Mouse (Mus musculus) frontal cortex, adult 2 months (tissue): ENCODE measurements around the gene Vwce. TPM values are rescaled to one million over a fixed set of nuclear protein-coding genes. Genes with fewer than 3 reads are reported as not detected.

ENCODE experiments used
- DNase-seq, 2 experiments: peaks; one replicate each; pipeline ENCODE4 v3.0.0; 2022; ENCODE audit warnings: low spot score in 1 of 2; ENCODE audit errors: extremely low spot score in 1 of 2
- polyA plus RNA-seq: library from polyadenylated mRNA; depleted of rRNA; stranded (reverse); fragments of >200 nt; gene quantifications from 2 replicates; pipeline ENCODE4 v1.2.3, GENCODE M21; 2012

The Vwce gene
- polyA plus RNA-seq, 1 experiment: 1.4 TPM

- no peak for DNase-seq
Measured at GRCm38 (mm10) chr19:10640589-10641378, 6.8 kb downstream of the Vwce start.

GRCm38 (mm10) chr19:10645616-10646015, 11.6 kb downstream of the Vwce start:
- DNase-seq: no peak

DNA sequence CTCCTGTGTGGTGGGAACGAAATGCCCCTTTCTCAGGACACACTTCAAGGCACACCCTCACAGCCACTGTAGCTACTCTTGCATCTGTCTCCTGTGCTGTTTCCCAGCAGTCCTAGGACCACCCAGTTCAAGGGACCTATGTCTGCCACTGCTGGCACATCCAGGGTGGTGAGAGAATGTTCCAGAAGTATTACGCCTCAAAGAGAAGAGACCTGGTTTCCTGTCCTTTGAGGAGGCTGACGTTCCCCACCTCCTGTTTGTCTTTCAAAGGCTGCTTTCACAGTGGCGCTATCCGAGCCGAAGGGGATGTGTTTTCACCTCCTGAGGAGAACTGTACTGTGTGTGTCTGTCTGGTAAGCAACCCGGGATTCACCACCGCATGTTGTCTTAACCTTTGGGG, 14.1 kb downstream of the Vwce start:
- no peak for DNase-seq

- DNase-seq: no peak
Measured at GRCm38 (mm10) chr19:10656058-10656457, 22.0 kb downstream of the Vwce start.

DNA sequence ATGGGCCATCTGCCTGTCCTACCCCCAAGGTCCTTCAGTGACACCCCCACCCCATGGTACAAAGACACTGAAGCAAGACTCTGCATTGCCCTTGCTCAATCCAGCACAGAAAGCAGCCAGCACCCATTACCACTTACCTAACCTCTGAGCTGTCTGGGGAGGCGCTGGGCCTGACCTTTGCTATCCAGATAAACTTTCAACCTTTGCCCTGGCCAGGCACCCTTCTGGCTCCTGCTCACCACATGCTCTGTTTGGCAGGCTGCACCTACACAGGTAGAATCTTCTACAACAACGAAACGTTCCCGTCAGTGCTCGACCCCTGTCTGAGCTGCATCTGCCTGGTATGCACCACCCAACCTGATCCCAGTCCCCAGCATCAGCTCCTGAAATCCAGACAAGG, 23.7 kb downstream of the Vwce start:
- no peak for DNase-seq

GRCm38 (mm10) chr19:10658406-10658805, 24.4 kb downstream of the Vwce start:
- no peak for DNase-seq

DNA sequence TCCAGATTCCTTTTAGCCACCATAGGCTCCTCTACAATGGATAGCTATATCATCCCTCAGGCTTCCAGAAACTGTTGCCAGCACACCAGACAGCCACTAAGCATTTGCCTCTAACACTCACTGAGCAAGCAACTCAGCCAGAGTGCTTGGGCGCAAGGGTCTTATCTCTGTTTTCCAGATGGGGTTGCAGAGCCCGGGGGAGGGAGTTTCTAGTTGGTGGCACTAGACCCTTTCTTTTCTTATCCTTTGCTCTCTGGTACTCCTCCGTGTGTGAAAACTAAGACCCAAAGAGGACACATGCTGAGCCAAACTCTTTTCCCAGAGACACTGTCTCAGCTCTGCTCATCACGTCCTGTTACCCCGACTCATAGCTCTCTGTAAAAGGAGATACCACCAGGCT, 27.4 kb downstream of the Vwce start:
- DNase-seq: no peak

DNA sequence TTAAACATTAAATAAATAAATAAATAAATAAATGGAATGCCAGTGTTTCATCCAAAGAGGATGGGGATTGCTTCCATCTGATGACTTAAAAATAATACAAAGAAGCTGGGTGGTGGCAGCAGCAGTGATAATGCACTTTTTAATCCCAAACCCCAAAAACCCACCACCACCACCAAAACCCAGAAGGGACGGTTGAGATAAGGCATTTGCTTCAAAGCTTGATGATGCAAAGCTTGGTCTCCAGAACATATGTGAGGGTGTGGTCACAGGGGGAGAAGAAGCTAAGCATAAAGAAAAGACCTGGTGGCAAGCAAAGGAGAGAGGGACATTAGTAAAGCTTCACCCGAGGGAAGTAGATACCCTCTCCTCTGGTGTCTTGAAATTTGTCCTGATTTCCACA, 27.9 kb downstream of the Vwce start:
- DNase-seq: no peak

GRCm38 (mm10) chr19:10662665-10663064, 28.7 kb downstream of the Vwce start:
- no peak for DNase-seq

DNA sequence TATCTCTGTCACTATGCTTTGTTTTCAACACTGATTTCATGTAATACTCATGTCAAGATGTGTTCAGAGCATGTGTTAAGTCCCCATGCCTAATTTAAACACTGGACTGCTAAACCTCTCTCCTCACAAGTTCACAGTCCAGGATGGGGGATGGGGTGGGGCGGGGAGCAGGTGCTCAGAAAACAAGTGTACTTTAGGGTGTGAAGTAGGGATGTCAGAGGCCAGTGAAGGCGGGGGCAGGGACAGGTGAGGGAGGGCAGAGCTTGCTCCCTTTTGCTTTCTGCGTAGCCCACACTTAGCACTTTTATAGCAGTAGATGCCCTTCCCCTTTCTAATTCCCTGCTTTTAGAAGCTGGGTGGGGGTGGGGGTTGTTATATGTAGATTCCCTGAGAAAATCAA, 31.1 kb downstream of the Vwce start:
- no peak for DNase-seq

- peak in 1 of 2 experiments; percentile 83 for DNase-seq
Measured at GRCm38 (mm10) chr19:10665499-10665898, 31.5 kb downstream of the Vwce start.

DNA sequence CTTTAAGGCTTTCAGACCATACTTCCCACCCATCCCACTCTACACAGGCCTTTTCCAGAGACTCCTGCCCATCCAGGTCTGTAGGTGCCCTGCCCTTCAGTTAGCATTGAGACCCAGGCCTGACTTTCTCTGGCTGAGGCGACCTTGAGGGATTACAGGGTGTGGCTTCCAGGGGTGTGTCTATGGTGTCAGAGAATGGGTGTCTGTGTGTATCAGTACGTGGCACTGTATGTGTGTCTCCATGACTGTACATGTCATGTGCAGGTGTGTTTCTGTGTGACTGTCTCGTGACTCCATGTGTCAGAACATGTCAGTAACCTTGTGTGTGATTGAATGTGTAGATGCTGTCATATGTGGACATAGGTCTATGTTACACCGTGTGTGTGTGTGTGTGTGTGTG, 37.3 kb downstream of the Vwce start:
- no peak for DNase-seq

DNA sequence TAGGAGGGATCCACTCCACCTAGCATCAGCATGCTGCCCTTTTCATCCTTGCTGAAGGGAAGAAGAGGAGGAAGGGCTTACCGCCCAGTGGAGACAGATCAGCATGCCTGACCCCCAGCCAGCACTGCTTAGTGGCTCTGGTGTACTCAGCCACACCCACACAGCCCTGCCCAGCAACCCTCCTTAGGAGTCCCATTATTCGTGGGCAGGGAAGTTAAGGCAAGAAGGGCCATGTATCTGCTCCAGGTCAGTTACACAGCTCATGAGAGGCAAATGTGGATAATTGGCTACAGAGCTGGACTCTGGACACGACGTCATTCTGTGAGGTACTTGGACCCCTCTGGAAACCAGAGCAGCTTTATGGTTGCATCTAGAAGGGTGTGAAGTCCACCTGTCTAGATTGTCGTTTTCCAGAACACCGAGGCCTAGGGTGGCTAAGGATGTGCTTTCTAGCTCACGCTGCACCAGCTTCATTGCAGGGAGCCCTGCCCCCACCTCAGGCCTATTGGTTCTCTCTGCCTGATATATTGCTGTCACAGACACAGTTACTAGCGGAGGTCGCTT, 37.9 kb downstream of the Vwce start:
- DNase-seq: no peak

DNA sequence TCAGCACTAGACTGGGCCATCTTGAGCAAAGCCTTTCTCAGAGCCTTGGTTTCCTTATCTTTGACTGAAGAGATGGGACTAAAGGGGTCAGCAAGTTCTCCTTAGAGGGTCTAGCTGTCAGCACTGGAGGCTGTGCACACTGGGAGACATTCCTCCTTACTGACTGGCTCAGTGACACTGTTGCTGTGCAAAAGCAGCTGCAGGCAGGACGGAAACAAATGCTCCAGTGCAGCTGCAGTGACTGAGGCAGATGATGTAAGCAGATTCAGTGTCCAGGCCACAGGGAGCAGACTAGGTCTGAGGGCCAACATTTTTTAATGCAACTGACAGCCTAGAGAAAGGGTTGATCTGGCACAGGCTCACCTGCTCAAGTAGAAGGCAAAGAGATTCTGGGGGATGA, 39.3 kb downstream of the Vwce start:
- no peak for DNase-seq

- no peak for DNase-seq
Measured at GRCm38 (mm10) chr19:10676656-10677055, 42.6 kb downstream of the Vwce start.

DNA sequence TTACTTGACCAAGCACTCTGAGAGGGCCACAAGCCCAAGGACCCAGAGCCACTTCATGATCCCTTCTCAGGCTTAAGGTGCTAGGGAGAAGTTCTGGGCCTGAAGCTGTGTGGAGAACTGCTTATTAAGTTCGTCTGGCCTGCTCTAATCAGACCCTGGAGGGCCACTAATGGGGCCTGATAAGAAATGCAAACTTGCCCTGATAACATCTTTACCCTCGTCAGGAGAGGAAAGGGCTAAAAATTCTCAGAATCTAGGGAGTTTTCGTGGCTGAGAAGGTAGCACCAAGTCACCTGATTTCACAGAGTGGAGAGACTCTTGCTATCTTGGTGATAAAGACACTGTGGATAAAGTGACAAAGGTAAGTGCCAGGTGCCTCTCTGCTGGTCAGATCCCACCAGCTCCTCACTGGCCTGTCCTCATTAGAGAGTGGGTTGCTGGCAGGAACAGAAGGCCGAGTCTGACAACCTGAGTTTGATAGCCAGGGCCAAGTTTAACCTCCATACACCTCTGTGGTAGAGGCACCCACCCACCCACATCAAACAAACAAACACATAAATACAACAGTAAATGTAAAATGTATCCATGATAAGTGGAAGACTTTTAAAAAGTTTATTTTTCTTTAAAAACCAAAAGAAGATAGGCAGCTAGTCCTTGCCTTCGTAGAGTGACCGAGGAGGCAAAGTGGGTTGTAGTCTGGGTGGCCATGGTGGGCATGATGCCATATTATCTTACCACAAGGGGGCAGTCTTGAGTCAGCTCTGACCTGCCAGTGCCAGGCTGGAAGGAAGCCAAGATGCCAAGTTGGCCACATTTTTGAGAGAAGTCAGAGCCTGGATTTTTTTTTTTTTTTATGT, 44.1 kb downstream of the Vwce start, which contains the start of gene Pga5:
Gene Pga5 (minus strand): TSS at position 157 of the 857 bp plus-strand sequence.
- DNase-seq: peak; percentile 63 to 93

GRCm38 (mm10) chr19:10678772-10679067, 44.7 kb downstream of the Vwce start:
- DNase-seq: no peak

- DNase-seq: no peak
Measured at GRCm38 (mm10) chr19:10681571-10681970, 47.6 kb downstream of the Vwce start.

- DNase-seq: no peak
Measured at GRCm38 (mm10) chr19:10685081-10685480, 51.1 kb downstream of the Vwce start.

GRCm38 (mm10) chr19:10685727-10686126, 51.7 kb downstream of the Vwce start:
- no peak for DNase-seq

GRCm38 (mm10) chr19:10688537-10689352, 54.7 kb downstream of the Vwce start, which contains the start of gene Vps37c:
Vps37c (plus strand) TSS chr19:10688735.
- DNase-seq: peak; percentile 71 to 95
